Mouse (Mus musculus) neural tube, embryonic 14.5 days (tissue): Measurements from ENCODE around the gene Fstl1. TPM values are rescaled to one million over a fixed set of nuclear protein-coding genes. Genes with fewer than 3 reads are reported as not detected.

Source experiments
- ATAC-seq: fragments of 200-750 bp; cut with Nextera tagmentation; 2 replicates; pipeline ENCODE4 v1.8.0; 2017; ENCODE audit warnings: low read depth, mild to moderate bottlenecking, moderate TSS enrichment, moderate library complexity
- H3K27ac ChIP-seq: fragments of 300-500 bp; sonication (generic); 2 replicates; pipeline ENCODE4 v1.5.1; 2014; ENCODE audit warnings: low read depth, mild to moderate bottlenecking, control low read depth, low read length, moderate library complexity, mixed read lengths
- H3K27me3 ChIP-seq: fragments of 300-500 bp; sonication (generic); 2 replicates; pipeline ENCODE4 v1.6.1; 2014; ENCODE audit warnings: low read length; ENCODE audit not compliant: control insufficient read depth, insufficient read depth
- H3K36me3 ChIP-seq: fragments of 300-500 bp; sonication (generic); 2 replicates; pipeline ENCODE4 v1.6.1; 2014; ENCODE audit warnings: low read length, mixed read lengths; ENCODE audit not compliant: control insufficient read depth, insufficient read depth
- H3K4me1 ChIP-seq: fragments of 300-500 bp; sonication (generic); 2 replicates; pipeline ENCODE4 v1.6.1; 2014; ENCODE audit warnings: low read length; ENCODE audit not compliant: control insufficient read depth, insufficient read depth
- H3K4me2 ChIP-seq: fragments of 300-500 bp; sonication (generic); 2 replicates; pipeline ENCODE4 v1.6.1; 2014; ENCODE audit warnings: mild to moderate bottlenecking, low read depth, low read length, control low read depth
- H3K4me3 ChIP-seq: fragments of 300-500 bp; sonication (generic); 2 replicates; pipeline ENCODE4 v1.5.1; 2014; ENCODE audit warnings: low read depth, low read length, control low read depth, mixed read lengths
- H3K9ac ChIP-seq: fragments of 300-500 bp; sonication (generic); replicated peaks from 2 replicates; pipeline ENCODE4 v1.6.1; 2014; ENCODE audit warnings: low read depth, mild to moderate bottlenecking, control low read depth, low read length, mixed read lengths
- H3K9me3 ChIP-seq: fragments of 300-500 bp; sonication (generic); 2 replicates; pipeline ENCODE4 v1.6.1; 2016; ENCODE audit warnings: low read length; ENCODE audit not compliant: control insufficient read depth
- WGBS: fragments of 180-500 bp; shearing (Covaris S2); extraction: QIAGEN DNeasy Blood & Tissue Kit; methylation state at CpG from one replicate; pipeline ENCODE4 v1.1.7; 2014; 5-methylcytosine and 5-hydroxymethylcytosine counted together
- polyA plus RNA-seq: library from polyadenylated mRNA; unstranded; fragments of >200 nt; fragmentation: Nextera tagmentation; extraction: Ambion mirVana; gene quantifications from 2 replicates; pipeline ENCODE4 v1.2.1, GENCODE M21; 2014

Fstl1 gene
- polyA plus RNA-seq, 1 experiment from 2014 or later: 62.8 TPM

GRCm38 (mm10) chr16:37879750-37880419 is 103.2 kb downstream of the Fstl1 start:
- no peaks in the 10 kb centered on the region for H3K4me1 ChIP-seq
- H3K9ac ChIP-seq: no peak overlapping the region
- no peaks in the 10 kb centered on the region for H3K9me3 ChIP-seq
- WGBS: 97% methylated on average over 4 of the region's 4 CpGs
- H3K4me3 ChIP-seq: no peak overlapping the region
- no peak overlapping the region for H3K4me2 ChIP-seq
- H3K27me3 ChIP-seq: no peaks in the 10 kb centered on the region
- H3K27ac ChIP-seq: no peak overlapping the region
- no peak for ATAC-seq
- H3K36me3 ChIP-seq: peaks cover 30% of the 10 kb centered on the region; the same call in 1 of the 2 replicates

GRCm38 (mm10) chr16:37881168-37881567 is 104.5 kb downstream of the Fstl1 start:
- no peaks in the 10 kb centered on the region for H3K9me3 ChIP-seq
- no peak overlapping the region for H3K4me3 ChIP-seq
- H3K27ac ChIP-seq: no peak overlapping the region
- WGBS: 89% methylated on average over 2 of the region's 2 CpGs
- no peaks in the 10 kb centered on the region for H3K4me1 ChIP-seq
- ATAC-seq: no peak
- no peak overlapping the region for H3K9ac ChIP-seq
- H3K27me3 ChIP-seq: no peaks in the 10 kb centered on the region
- no peak overlapping the region for H3K4me2 ChIP-seq
- peaks cover 30% of the 10 kb centered on the region; the same call in 1 of the 2 replicates for H3K36me3 ChIP-seq

Other genes with a start within 250 kb of the Fstl1 start
- 23.5 and 30.1 TPM in 2 replicates for gene Gtf2e1, start 237.1 kb upstream of the Fstl1 start, polyA plus RNA-seq
- 16.3 and 21.5 TPM in 2 replicates for gene Rabl3, start 237.0 kb upstream of the Fstl1 start, polyA plus RNA-seq
- gene Hgd, start 196.7 kb upstream of the Fstl1 start, polyA plus RNA-seq: not detected in 2 replicates
- 69.3 and 73.0 TPM in 2 replicates for gene Ndufb4, start 122.4 kb upstream of the Fstl1 start, polyA plus RNA-seq
- 0.37 TPM in 1 of 2 replicates, not detected in the other for gene Gm36028, start 84.3 kb downstream of the Fstl1 start, polyA plus RNA-seq
- gene Lrrc58, start 91.5 kb downstream of the Fstl1 start, polyA plus RNA-seq: 57.5 and 59.0 TPM in 2 replicates
- 4.9 and 6.4 TPM in 2 replicates for gene Gpr156, start 139.6 kb downstream of the Fstl1 start, polyA plus RNA-seq